Mouse (Mus musculus) hindlimb bud, embryonic 11.5 days (tissue): ENCODE results near the gene Plxna2.

Experiments used
- DNase-seq: peaks from one replicate; pipeline ENCODE4 v3.0.0-alpha.2; 2012; ENCODE audit warnings: low read depth, low spot score; ENCODE audit errors: extremely low spot score

The Plxna2 gene

GRCm38 (mm10) chr1:194699321-194699720 is 81.3 kb downstream of the Plxna2 start:
- DNase-seq: no peak

GRCm38 (mm10) chr1:194703235-194703634 is 85.2 kb downstream of the Plxna2 start:
- DNase-seq: no peak

GRCm38 (mm10) chr1:194704171-194704855 is 86.3 kb downstream of the Plxna2 start:
- no peak for DNase-seq

- no peak for DNase-seq
Observed at GRCm38 (mm10) chr1:194706566-194706965, 88.5 kb downstream of the Plxna2 start.

GRCm38 (mm10) chr1:194712373-194712772 is 94.4 kb downstream of the Plxna2 start:
- no peak for DNase-seq

GRCm38 (mm10) chr1:194714138-194715031 is 96.4 kb downstream of the Plxna2 start:
- no peak for DNase-seq

GRCm38 (mm10) chr1:194717451-194717874 is 99.4 kb downstream of the Plxna2 start:
- no peak for DNase-seq

- no peak for DNase-seq
Observed at GRCm38 (mm10) chr1:194720406-194720805, 102.4 kb downstream of the Plxna2 start.

GRCm38 (mm10) chr1:194721260-194721659 is 103.2 kb downstream of the Plxna2 start:
- DNase-seq: no peak

- no peak for DNase-seq
Observed at GRCm38 (mm10) chr1:194722329-194722728, 104.3 kb downstream of the Plxna2 start.

GRCm38 (mm10) chr1:194734836-194735235 is 116.8 kb downstream of the Plxna2 start:
- no peak for DNase-seq

- DNase-seq: no peak
Observed at GRCm38 (mm10) chr1:194739894-194740293, 121.9 kb downstream of the Plxna2 start.

- DNase-seq: no peak
Observed at GRCm38 (mm10) chr1:194742901-194743422, 124.9 kb downstream of the Plxna2 start.

- no peak for DNase-seq
Observed at GRCm38 (mm10) chr1:194745177-194745934, 127.3 kb downstream of the Plxna2 start.

- no peak for DNase-seq
Observed at GRCm38 (mm10) chr1:194746332-194747249, 128.6 kb downstream of the Plxna2 start.

- no peak for DNase-seq
Observed at GRCm38 (mm10) chr1:194747258-194747657, 129.2 kb downstream of the Plxna2 start.

- DNase-seq: no peak
Observed at GRCm38 (mm10) chr1:194753168-194753567, 135.2 kb downstream of the Plxna2 start.

- no peak for DNase-seq
Observed at GRCm38 (mm10) chr1:194756001-194756400, 138.0 kb downstream of the Plxna2 start.

GRCm38 (mm10) chr1:194756409-194756808 is 138.4 kb downstream of the Plxna2 start:
- no peak for DNase-seq

GRCm38 (mm10) chr1:194756863-194757262 is 138.8 kb downstream of the Plxna2 start:
- no peak for DNase-seq
